Mouse (Mus musculus) heart, embryonic 11.5 days (tissue): ENCODE data around the gene Cenpu. TPM values are rescaled to one million over a fixed set of nuclear protein-coding genes. Genes with fewer than 3 reads are reported as not detected.

ENCODE experiments used
- ATAC-seq: fragments of 200-750 bp; cut with Nextera tagmentation; replicated peaks from 2 replicates; pipeline ENCODE4 v1.8.0; 2017; ENCODE audit warnings: moderate library complexity; ENCODE audit not compliant: insufficient number of reproducible peaks, low FRiP score, low TSS enrichment
- H3K27ac ChIP-seq: fragments of 300-500 bp; sonication (generic); 2 replicates; pipeline ENCODE4 v1.5.1; 2014; ENCODE audit warnings: mild to moderate bottlenecking, low read depth, low read length
- H3K27me3 ChIP-seq: fragments of 300-500 bp; sonication (generic); 2 replicates; pipeline ENCODE4 v1.6.1; 2014; ENCODE audit warnings: mild to moderate bottlenecking, low read length, mixed read lengths; ENCODE audit not compliant: control insufficient read depth, insufficient read depth
- H3K36me3 ChIP-seq: fragments of 300-500 bp; sonication (generic); 2 replicates; pipeline ENCODE4 v1.6.1; 2014; ENCODE audit warnings: mild to moderate bottlenecking, low read length, moderate library complexity, mixed read lengths; ENCODE audit not compliant: control insufficient read depth, insufficient read depth
- H3K4me1 ChIP-seq: fragments of 300-500 bp; sonication (generic); 2 replicates; pipeline ENCODE4 v1.6.1; 2014; ENCODE audit warnings: low read length; ENCODE audit not compliant: control insufficient read depth, insufficient read depth
- H3K4me2 ChIP-seq: fragments of 300-500 bp; sonication (generic); 2 replicates; pipeline ENCODE4 v1.6.1; 2014; ENCODE audit warnings: mild to moderate bottlenecking, moderate library complexity
- H3K4me3 ChIP-seq: fragments of 300-500 bp; sonication (generic); 2 replicates; pipeline ENCODE4 v1.5.1; 2014; ENCODE audit warnings: low read depth, low read length
- H3K9ac ChIP-seq: fragments of 300-500 bp; sonication (generic); 2 replicates; pipeline ENCODE4 v1.6.1; 2014; ENCODE audit warnings: mild to moderate bottlenecking, low read depth, low read length, moderate library complexity
- H3K9me3 ChIP-seq: fragments of 300-500 bp; sonication (generic); replicated peaks from 2 replicates; pipeline ENCODE4 v1.6.1; 2016; ENCODE audit warnings: low read length; ENCODE audit not compliant: control insufficient read depth
- WGBS: fragments of 180-500 bp; shearing (Covaris S2); extraction: QIAGEN DNeasy Blood & Tissue Kit; methylation state at CpG from one replicate; pipeline ENCODE4 v1.1.7; 2014; ENCODE audit not compliant: insufficient replicate concordance; 5-methylcytosine and 5-hydroxymethylcytosine counted together
- polyA plus RNA-seq: library from polyadenylated mRNA; unstranded; fragments of >200 nt; fragmentation: Nextera tagmentation; extraction: Ambion mirVana; gene quantifications from 2 replicates; pipeline ENCODE4 v1.2.1, GENCODE M21; 2014

Cenpu gene
- polyA plus RNA-seq, 1 experiment from 2014 or later = 18.4 TPM

GRCm38 (mm10) chr8:46598114-46598513, 46.3 kb downstream of the Cenpu start:
- H3K9ac ChIP-seq = no peak overlapping the region
- no peak overlapping the region for H3K4me2 ChIP-seq
- H3K4me3 ChIP-seq = no peak overlapping the region
- H3K27me3 ChIP-seq = no peaks in the 10 kb centered on the region
- H3K36me3 ChIP-seq = no peaks in the 10 kb centered on the region
- peaks cover 19% of the 10 kb centered on the region for H3K4me1 ChIP-seq
- H3K9me3 ChIP-seq = no peaks in the 10 kb centered on the region
- H3K27ac ChIP-seq = no peak overlapping the region
- 38% methylated on average over 2 of the region's 2 CpGs for WGBS
- no peak for ATAC-seq

GRCm38 (mm10) chr8:46598753-46599152, 46.9 kb downstream of the Cenpu start:
- WGBS = 62% methylated on average over 5 of the region's 5 CpGs
- H3K27me3 ChIP-seq = no peaks in the 10 kb centered on the region
- H3K4me2 ChIP-seq = no peak overlapping the region
- H3K4me3 ChIP-seq = no peak overlapping the region
- H3K36me3 ChIP-seq = no peaks in the 10 kb centered on the region
- H3K9ac ChIP-seq = no peak overlapping the region
- no peaks in the 10 kb centered on the region for H3K9me3 ChIP-seq
- peaks cover 18% of the 10 kb centered on the region for H3K4me1 ChIP-seq
- no peak overlapping the region for H3K27ac ChIP-seq
- no peak for ATAC-seq

- Histone ChIP-seq H3K4me1 (peaks cover 18% of the 10 kb centered on the region), H3K36me3 (no peaks in the 10 kb centered on the region), H3K4me3 (no peak overlapping the region), H3K27me3 (no peaks in the 10 kb centered on the region), H3K4me2 (no peak overlapping the region), H3K9me3 (no peaks in the 10 kb centered on the region), H3K27ac (no peak overlapping the region), H3K9ac (no peak overlapping the region)
- 60% methylated on average over 7 of the region's 7 CpGs for WGBS
- ATAC-seq = no peak
Observed at GRCm38 (mm10) chr8:46599314-46599904, 47.6 kb downstream of the Cenpu start.

GRCm38 (mm10) chr8:46600959-46601707, 49.3 kb downstream of the Cenpu start:
- Histone ChIP-seq H3K27ac (no peak overlapping the region), H3K4me2 (no peak overlapping the region), H3K36me3 (peaks cover 8% of the 10 kb centered on the region), H3K4me3 (no peak overlapping the region), H3K9me3 (no peaks in the 10 kb centered on the region), H3K9ac (no peak overlapping the region), H3K27me3 (no peaks in the 10 kb centered on the region), H3K4me1 (peaks cover 18% of the 10 kb centered on the region)
- ATAC-seq = no peak
- WGBS = 55% methylated on average over 10 of the region's 10 CpGs

GRCm38 (mm10) chr8:46603587-46603986, 51.8 kb downstream of the Cenpu start:
- WGBS = 87% methylated on average over 5 of the region's 5 CpGs
- peaks cover 10% of the 10 kb centered on the region for H3K4me1 ChIP-seq
- no peak overlapping the region for H3K9ac ChIP-seq
- H3K27ac ChIP-seq = no peak overlapping the region
- H3K4me2 ChIP-seq = no peak overlapping the region
- H3K36me3 ChIP-seq = peaks cover 8% of the 10 kb centered on the region
- no peaks in the 10 kb centered on the region for H3K27me3 ChIP-seq
- H3K9me3 ChIP-seq = no peaks in the 10 kb centered on the region
- H3K4me3 ChIP-seq = no peak overlapping the region
- no peak for ATAC-seq

GRCm38 (mm10) chr8:46606930-46607329, 55.1 kb downstream of the Cenpu start:
- no peaks in the 10 kb centered on the region for H3K27me3 ChIP-seq
- H3K9me3 ChIP-seq = no peaks in the 10 kb centered on the region
- 68% methylated on average over 1 of the region's 1 CpGs for WGBS
- no peak overlapping the region for H3K4me3 ChIP-seq
- peaks cover 8% of the 10 kb centered on the region for H3K36me3 ChIP-seq
- no peaks in the 10 kb centered on the region for H3K4me1 ChIP-seq
- no peak overlapping the region for H3K4me2 ChIP-seq
- ATAC-seq = no peak
- H3K9ac ChIP-seq = no peak overlapping the region
- no peak overlapping the region for H3K27ac ChIP-seq

GRCm38 (mm10) chr8:46611557-46611956, 59.7 kb downstream of the Cenpu start:
- no peak overlapping the region for H3K9ac ChIP-seq
- no peaks in the 10 kb centered on the region for H3K36me3 ChIP-seq
- H3K4me3 ChIP-seq = no peak overlapping the region
- no peaks in the 10 kb centered on the region for H3K9me3 ChIP-seq
- H3K4me2 ChIP-seq = no peak overlapping the region
- H3K4me1 ChIP-seq = peaks cover 3% of the 10 kb centered on the region; the same call in 1 of the 2 replicates
- 72% methylated on average over 8 of the region's 8 CpGs for WGBS
- no peak for ATAC-seq
- H3K27ac ChIP-seq = no peak overlapping the region
- no peaks in the 10 kb centered on the region for H3K27me3 ChIP-seq

- ATAC-seq = no peak
- H3K9ac ChIP-seq = no peak overlapping the region
- no peak overlapping the region for H3K4me2 ChIP-seq
- no peak overlapping the region for H3K4me3 ChIP-seq
- H3K9me3 ChIP-seq = no peaks in the 10 kb centered on the region
- no peaks in the 10 kb centered on the region for H3K27me3 ChIP-seq
- H3K27ac ChIP-seq = no peak overlapping the region
- H3K4me1 ChIP-seq = peaks cover 3% of the 10 kb centered on the region; the same call in 1 of the 2 replicates
- WGBS = 87% methylated on average over 4 of the region's 4 CpGs
- no peaks in the 10 kb centered on the region for H3K36me3 ChIP-seq
Observed at GRCm38 (mm10) chr8:46612913-46613312, 61.1 kb downstream of the Cenpu start.

- Histone ChIP-seq H3K27me3 (no peaks in the 10 kb centered on the region), H3K4me1 (peaks cover 3% of the 10 kb centered on the region; the same call in 1 of the 2 replicates), H3K9ac (no peak overlapping the region), H3K4me2 (no peak overlapping the region), H3K4me3 (no peak overlapping the region), H3K36me3 (no peaks in the 10 kb centered on the region), H3K27ac (no peak overlapping the region), H3K9me3 (no peaks in the 10 kb centered on the region)
- WGBS = 70% methylated on average over 4 of the region's 4 CpGs
- no peak for ATAC-seq
Observed at GRCm38 (mm10) chr8:46613377-46613776, 61.5 kb downstream of the Cenpu start.
